ENCODE assay signal across 37 mouse cellular contexts in the genomic region with DNA sequence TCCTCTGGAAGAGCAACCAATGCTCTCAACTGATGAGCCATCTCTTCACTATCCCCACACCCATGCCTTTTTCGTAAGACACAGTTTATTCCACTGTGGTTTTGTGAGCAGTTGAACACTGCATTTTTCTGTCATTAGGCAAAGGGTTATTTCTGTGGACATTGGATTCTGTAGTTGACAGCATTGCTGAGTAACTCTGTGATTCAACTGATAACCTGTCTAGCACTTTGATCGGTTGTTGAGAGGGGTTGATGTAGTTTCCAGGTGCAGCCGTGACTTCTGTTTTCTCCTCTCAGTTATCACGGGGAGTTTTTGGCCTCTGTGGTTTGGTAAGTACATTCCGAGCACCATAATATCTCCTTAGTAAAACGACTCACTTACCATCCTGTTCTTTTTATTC. TPM values are rescaled to one million over a fixed set of nuclear protein-coding genes. Genes with fewer than 3 reads are reported as not detected.
A peak's percentile ranks its signal among the peaks of the same experiment; 100 is the strongest.
DNase-seq lines count a peak whose midpoint lies in the region; ATAC-seq and TF ChIP-seq lines count a peak whose summit lies in the region.
"Had no signal": no experiment of that assay in that cellular context is flagged by ENCODE, and none has a peak within 500 bp of the region (broad histone marks: within the 10 kb centered on the region; RNA-seq: fewer than 3 reads in every experiment).

No protein-coding gene starts in this region.

- DNase-seq in left cerebral cortex, adult 2 months (ENCODE audit: extremely low spot score in 1 of 2, low spot score in 2 of 2) = no peak
- no peak for DNase-seq in left cerebral cortex, adult 9 months (ENCODE audit: low spot score in 2 of 2)
- DNase-seq in thymus, postnatal 10 days (ENCODE audit: low spot score in 2 of 2) = peak; percentile 19 to 29
- no peak for DNase-seq in thymus, adult 18-20 months
- DNase-seq in thymus, postnatal 14 days = peak; percentile 48
- no peak for DNase-seq in heart, postnatal 25 days (ENCODE audit: low spot score)
- no peak for DNase-seq in lung, postnatal 14 days
- DNase-seq: adrenal gland, adult 2 months; adrenal gland, postnatal 36 days; cerebellum, adult 2 months; cerebellum, postnatal 25 days; gastrocnemius, postnatal 14 days; heart, postnatal 14 days; kidney, adult 18-20 months; kidney, postnatal 36 days; left cerebral cortex, postnatal 4 days; lung, adult 2 months; lung, postnatal 10 days had no signal

- H3K4me3 ChIP-seq in left cerebral cortex, adult 2 months = no peak overlapping the region
- H3K4me3 ChIP-seq: embryonic facial prominence, embryonic 10.5 days; embryonic facial prominence, embryonic 15.5 days; forebrain, embryonic 13.5 days; layer of hippocampus, adult 2 months; neural tube, embryonic 13.5 days had no signal

- ATAC-seq in activated CD4-positive, CD25-positive, alpha-beta regulatory T cell, adult 4 months = peak; percentile 64
- ATAC-seq: forebrain, embryonic 13.5 days; hindbrain, embryonic 16.5 days; midbrain, embryonic 16.5 days had no signal

- H3K27ac ChIP-seq in left cerebral cortex, adult 2 months = peak overlapping the region; percentile 28; the same call in 1 of the 2 replicates
- H3K27ac ChIP-seq: embryonic facial prominence, embryonic 10.5 days; embryonic facial prominence, embryonic 15.5 days; forebrain, embryonic 13.5 days; layer of hippocampus, adult 2 months; liver, embryonic 14.5 days; neural tube, embryonic 13.5 days had no signal

- no peak for TF ChIP-seq CTCF in left cerebral cortex, adult 2 months (IDR thresholded peaks at IDR 0.05)

- intact Hi-C loops in left cerebral cortex, adult 2 months (cut with DNase I) = loop anchor here (10.0 kb wide), 1 partner anchor 200 kb away; no protein-coding TSS in a partner anchor
- intact Hi-C loops in heart, postnatal 25 days (cut with DNase I) = no loop called here

RNA-seq across cellular contexts. Expression of a gene that starts 26.8 kb away (rescaled TPM):
- total RNA-seq in left cerebral cortex, adult 2 months (2021) = not detected
- 10 to 100 TPM; 52.2 to 55.4 TPM for polyA plus RNA-seq in activated CD4-positive, CD25-positive, alpha-beta regulatory T cell, adult 4 months (2017; shearing (Covaris generic))
- total RNA-seq in heart, postnatal 25 days (2021) = not detected
- total RNA-seq: adrenal gland, adult 2 months; adrenal gland, postnatal 36 days; CH12.LX; granulocyte monocyte progenitor cell, adult 5-6 weeks; layer of hippocampus, adult 2 months; layer of hippocampus, postnatal 14 days; left cerebral cortex, adult 8-10 months had no signal
- polyA plus RNA-seq: adrenal gland, adult 2 months; brain, embryonic 14.5 days; cerebellum, adult 2 months; embryonic facial prominence, embryonic 10.5 days; embryonic facial prominence, embryonic 15.5 days; forebrain, embryonic 13.5 days; heart, embryonic 14.5 days; hindbrain, embryonic 11.5 days; hindbrain, embryonic 16.5 days; kidney, embryonic 16.5 days; neural tube, embryonic 13.5 days; stomach, embryonic 14.5 days; testis, adult 2 months had no signal

Comparison
In these comparisons a context has a peak if more than half of its experiments do, and no peak if none do; other contexts are left out.
1. DNase-seq: peak in thymus, postnatal 10 days (2 of 2) and thymus, postnatal 14 days (single experiment); none in left cerebral cortex, adult 2 months (0 of 2), left cerebral cortex, adult 9 months (0 of 2), thymus, adult 18-20 months (0 of 2), heart, postnatal 25 days (single experiment) and lung, postnatal 14 days (single experiment).